ENCODE assay signal across 9 mouse cellular contexts in genomic region chr7:43378226-43378625, GRCm38 (mm10). TPM values are rescaled to one million over a fixed set of nuclear protein-coding genes. Genes with fewer than 3 reads are reported as not detected.
A peak's percentile ranks its signal among the peaks of the same experiment; 100 is the strongest.
DNase-seq lines count a peak whose midpoint lies in the region; ATAC-seq and TF ChIP-seq lines count a peak whose summit lies in the region.
"Had no signal": no experiment of that assay in that cellular context is flagged by ENCODE, and none has a peak within 500 bp of the region (broad histone marks: within the 10 kb centered on the region; RNA-seq: fewer than 3 reads in every experiment).

No protein-coding gene starts in this region.

- H3K27ac ChIP-seq in heart, adult 2 months, result no peak overlapping the region
- H3K27ac ChIP-seq: embryonic facial prominence, embryonic 15.5 days had no signal

- ATAC-seq in megakaryocyte-erythroid progenitor cell, adult 5-6 weeks (replicated peaks; ENCODE audit: low FRiP score, low TSS enrichment, poor library complexity, severe bottlenecking), result peak; percentile 91

- H3K36me3 ChIP-seq in heart, adult 2 months (ENCODE audit: control insufficient read depth, insufficient read depth, low read length), result no peaks in the 10 kb centered on the region
- H3K36me3 ChIP-seq: embryonic facial prominence, embryonic 15.5 days had no signal

- TF ChIP-seq CTCF in heart, adult 2 months (IDR thresholded peaks at IDR 0.05), result peak; percentile 88

- H3K79me2 ChIP-seq in heart, adult 2 months (replicated peaks; ENCODE audit: control insufficient read depth, insufficient read depth, low read length), result no peaks in the 10 kb centered on the region

- intact Hi-C loops in heart, adult 2 months (cut with DNase I), result no loop called here

- no peak overlapping the region for H3K4me3 ChIP-seq in heart, adult 2 months
- H3K4me3 ChIP-seq: embryonic facial prominence, embryonic 15.5 days had no signal

- WGBS in heart, adult 2 months, result 12% methylated on average over 5 of the region's 5 CpGs

- H3K27me3 ChIP-seq in heart, adult 2 months (ENCODE audit: control insufficient read depth, insufficient read depth, low read length), result no peaks in the 10 kb centered on the region
- H3K27me3 ChIP-seq: embryonic facial prominence, embryonic 15.5 days had no signal

- TF ChIP-seq EP300 in heart, adult 2 months (IDR thresholded peaks at IDR 0.05; ENCODE audit: insufficient read depth, low read depth, low read length), result no peak

- no peak overlapping the region for H3K9ac ChIP-seq in heart, adult 2 months (ENCODE audit: low read depth, low read length)
- H3K9ac ChIP-seq: embryonic facial prominence, embryonic 15.5 days had no signal

- no peak for TF ChIP-seq POLR2A in heart, adult 2 months (IDR thresholded peaks at IDR 0.05; ENCODE audit: insufficient read depth, low read depth, low read length)

- no peaks in the 10 kb centered on the region for H3K4me1 ChIP-seq in heart, adult 2 months (ENCODE audit: control insufficient read depth, insufficient read depth, low read length)
- H3K4me1 ChIP-seq: embryonic facial prominence, embryonic 15.5 days had no signal

- DNase-seq in heart, adult 2 months, result no peak
- no peak for DNase-seq in heart, adult 11 months
- DNase-seq in A20 (ENCODE audit: low read depth, low spot score) (peak; percentile 61), MEL-GATA-1-ER (ENCODE audit: extremely low read depth, low read depth) (peak; percentile 47)
- peak; percentile 27 for DNase-seq in embryo, embryonic 9.5 days (ENCODE audit: extremely low spot score)
- DNase-seq in kidney, postnatal 36 days, result peak; percentile 20 to 63
- no peak for DNase-seq in spleen, postnatal 36 days (ENCODE audit: low spot score in 2 of 2)

RNA-seq across cellular contexts. Expression of gene Siglecf, which starts 27.1 kb away (rescaled TPM):
- total RNA-seq in heart, adult 2 months (2021), result not detected
- 0.14 and 0.20 TPM in 2 replicates for polyA plus RNA-seq in heart, adult 2 months (2012; rRNA removed)
- 6.4 and 6.9 TPM in 2 replicates for total RNA-seq in megakaryocyte-erythroid progenitor cell, adult 5-6 weeks (2014; fragmentation: Nextera tagmentation)
- 3.1 and 13.0 TPM in 2 replicates for total RNA-seq in megakaryocyte-erythroid progenitor cell, adult 5-6 weeks (2017)

RNA-seq across cellular contexts. Expression of gene Siglecg, which starts 29.8 kb away (rescaled TPM):
- under 1 TPM; 0.18 to 0.50 TPM for total RNA-seq in heart, adult 2 months (2021)
- polyA plus RNA-seq in heart, adult 2 months (2012; rRNA removed), result 2.0 and 3.2 TPM in 2 replicates
- 3.1 and 4.4 TPM in 2 replicates for total RNA-seq in megakaryocyte-erythroid progenitor cell, adult 5-6 weeks (2014; fragmentation: Nextera tagmentation)
- total RNA-seq in megakaryocyte-erythroid progenitor cell, adult 5-6 weeks (2017), result 1.3 TPM in 1 of 2 replicates, not detected in the other

RNA-seq across cellular contexts. Expression of gene Lim2, which starts 49.2 kb away (rescaled TPM):
- not detected for total RNA-seq in heart, adult 2 months (2021)
- not detected in 2 replicates for polyA plus RNA-seq in heart, adult 2 months (2012; rRNA removed)
- total RNA-seq in megakaryocyte-erythroid progenitor cell, adult 5-6 weeks (2014; fragmentation: Nextera tagmentation), result 2.1 TPM in 1 of 2 replicates, not detected in the other
- total RNA-seq in megakaryocyte-erythroid progenitor cell, adult 5-6 weeks (2017), result not detected in 2 replicates
- polyA plus RNA-seq: embryonic facial prominence, embryonic 15.5 days had no signal

RNA-seq across cellular contexts. Expression of gene Nkg7, which starts 58.6 kb away (rescaled TPM):
- not detected for total RNA-seq in heart, adult 2 months (2021)
- 1.6 and 4.9 TPM in 2 replicates for polyA plus RNA-seq in heart, adult 2 months (2012; rRNA removed)
- 49.9 and 86.7 TPM in 2 replicates for total RNA-seq in megakaryocyte-erythroid progenitor cell, adult 5-6 weeks (2014; fragmentation: Nextera tagmentation)
- total RNA-seq in megakaryocyte-erythroid progenitor cell, adult 5-6 weeks (2017), result 41.8 and 53.8 TPM in 2 replicates

Comparison
In these comparisons a context has a peak if more than half of its experiments do, and no peak if none do; other contexts are left out.
1. DNase-seq: peak in A20 (single experiment), MEL-GATA-1-ER (single experiment), embryo, embryonic 9.5 days (single experiment) and kidney, postnatal 36 days (2 of 2); none in heart, adult 2 months (0 of 2), heart, adult 11 months (single experiment) and spleen, postnatal 36 days (0 of 2).